Mouse (Mus musculus) CH12.LX (cell line): Measurements from ENCODE around the gene Samd4. TPM values are rescaled to one million over a fixed set of nuclear protein-coding genes. Genes with fewer than 3 reads are reported as not detected.

ENCODE experiments used
- DNase-seq: peaks from one replicate; pipeline ENCODE4 v3.0.0-alpha.2; 2013; ENCODE audit errors: extremely low read depth
- H3K27ac ChIP-seq: 2 replicates; pipeline ENCODE4 v1.5.1; 2012; ENCODE audit warnings: low read depth, mild to moderate bottlenecking, control low read depth, moderate library complexity; ENCODE audit not compliant: insufficient read depth
- H3K27me3 ChIP-seq: replicated peaks from 2 replicates; pipeline ENCODE3; 2012; ENCODE audit warnings: inconsistent platforms
- H3K36me3 ChIP-seq, 2 experiments: replicated peaks in 1 of 2; 2 replicates each; pipeline versions ENCODE3 to v1.6.1; 2012; ENCODE audit warnings: inconsistent platforms in 1 of 2, low read length in 1 of 2, mild to moderate bottlenecking in 1 of 2, mixed read lengths in 1 of 2, moderate library complexity in 1 of 2; ENCODE audit not compliant: control insufficient read depth in 1 of 2, insufficient read depth in 1 of 2
- H3K4me1 ChIP-seq, 2 experiments: 2 replicates each; pipeline ENCODE4 v1.6.1; 2012; ENCODE audit warnings: inconsistent platforms in 1 of 2, moderate library complexity in 1 of 2; ENCODE audit not compliant: insufficient read depth in 2 of 2, control insufficient read depth in 1 of 2
- H3K4me2 ChIP-seq: 2 replicates; pipeline ENCODE4 v1.6.1; 2012; ENCODE audit warnings: low read depth, mild to moderate bottlenecking, control low read depth; ENCODE audit not compliant: poor library complexity, insufficient read depth, severe bottlenecking
- H3K4me3 ChIP-seq, 3 experiments: fragments of 150-350 bp in 1 of 3; sonication (generic) in 1 of 3; replicated peaks in 1 of 3; 2 replicates each; pipeline versions ENCODE3 to v1.5.1; 2011 to 2012; ENCODE audit warnings: low read depth in 2 of 3, low read length in 2 of 3, mild to moderate bottlenecking in 2 of 3, moderate library complexity in 2 of 3, control low read depth in 1 of 3, improper control_type of control experiment in 1 of 3, inconsistent platforms in 1 of 3, mixed read lengths in 1 of 3; ENCODE audit not compliant: poor library complexity in 1 of 3
- H3K79me2 ChIP-seq: replicated peaks from 2 replicates; pipeline ENCODE4 v1.6.1; 2012; ENCODE audit warnings: mild to moderate bottlenecking, moderate library complexity; ENCODE audit not compliant: control insufficient read depth, poor library complexity, insufficient read depth, severe bottlenecking; ENCODE audit errors: extremely low read depth
- H3K9ac ChIP-seq: 2 replicates; pipeline ENCODE4 v1.6.1; 2012; ENCODE audit warnings: low read depth, mild to moderate bottlenecking, control low read depth, moderate library complexity; ENCODE audit not compliant: insufficient read depth
- H3K9me3 ChIP-seq: replicated peaks from 2 replicates; pipeline ENCODE3; 2012; ENCODE audit warnings: low read length, inconsistent platforms, mixed read lengths
- BHLHE40 ChIP-seq: IDR thresholded peaks from 2 replicates; pipeline ENCODE4 v1.6.1; 2011; ENCODE audit warnings: mild to moderate bottlenecking, low read depth, low read length, improper control_type of control experiment
- CHD1 ChIP-seq: IDR thresholded peaks from 2 replicates; pipeline ENCODE4 v1.6.1; 2012; ENCODE audit warnings: low read depth, low read length, improper control_type of control experiment, inconsistent platforms
- CHD2 ChIP-seq: IDR thresholded peaks from 2 replicates; pipeline ENCODE4 v1.6.1; 2011; ENCODE audit warnings: low read length, improper control_type of control experiment
- CTCF ChIP-seq, 2 experiments: IDR thresholded peaks in 1 of 2; conservative IDR thresholded peaks in 1 of 2; 2 replicates each; pipeline ENCODE4 v1.5.1; 2011 to 2012; ENCODE audit warnings: low read depth in 2 of 2, low read length in 2 of 2, improper control_type of control experiment in 1 of 2, inconsistent platforms in 1 of 2, mild to moderate bottlenecking in 1 of 2, moderate library complexity in 1 of 2
- E2F4 ChIP-seq: IDR thresholded peaks from 2 replicates; pipeline ENCODE4 v1.6.1; 2011; ENCODE audit warnings: low read depth, low read length, improper control_type of control experiment; ENCODE audit not compliant: insufficient replicate concordance
- EP300 ChIP-seq: IDR thresholded peaks from 2 replicates; pipeline ENCODE4 v1.6.1; 2011; ENCODE audit warnings: low read length, improper control_type of control experiment
- ETS1 ChIP-seq: conservative IDR thresholded peaks from 2 replicates; pipeline ENCODE4 v1.6.1; 2012; ENCODE audit warnings: low read depth, mild to moderate bottlenecking, inconsistent platforms, low read length, improper control_type of control experiment, moderate library complexity
- GABPA ChIP-seq: IDR thresholded peaks from 2 replicates; pipeline ENCODE4 v1.6.1; 2012; ENCODE audit warnings: low read depth, low read length, improper control_type of control experiment, inconsistent platforms; ENCODE audit not compliant: insufficient replicate concordance
- IRF4 ChIP-seq: IDR thresholded peaks from 2 replicates; pipeline ENCODE4 v1.6.1; 2014; ENCODE audit warnings: low read depth, mild to moderate bottlenecking, inconsistent platforms, low read length, improper control_type of control experiment
- KAT2A ChIP-seq: IDR thresholded peaks from 2 replicates; pipeline ENCODE4 v1.6.1; 2012; ENCODE audit warnings: low read length, improper control_type of control experiment, inconsistent platforms; ENCODE audit not compliant: insufficient replicate concordance
- MAFK ChIP-seq: IDR thresholded peaks from 2 replicates; pipeline ENCODE4 v1.6.1; 2011; ENCODE audit warnings: low read length, improper control_type of control experiment; ENCODE audit not compliant: insufficient replicate concordance
- MAX ChIP-seq: IDR thresholded peaks from 2 replicates; pipeline ENCODE4 v1.6.1; 2011; ENCODE audit warnings: low read length, improper control_type of control experiment
- MAZ ChIP-seq: IDR thresholded peaks from 2 replicates; pipeline ENCODE4 v1.6.1; 2012; ENCODE audit warnings: low read depth, mild to moderate bottlenecking, inconsistent platforms, low read length, improper control_type of control experiment, moderate library complexity
- MEF2A ChIP-seq: IDR thresholded peaks from 2 replicates; pipeline ENCODE4 v1.6.1; 2014; ENCODE audit warnings: low read depth, mild to moderate bottlenecking, inconsistent platforms, low read length, improper control_type of control experiment, borderline replicate concordance
- NELFE ChIP-seq: IDR thresholded peaks from 2 replicates; pipeline ENCODE4 v1.6.1; 2011; ENCODE audit warnings: low read depth, low read length, improper control_type of control experiment
- NRF1 ChIP-seq: IDR thresholded peaks from 2 replicates; pipeline ENCODE4 v1.6.1; 2014; ENCODE audit warnings: low read depth, mild to moderate bottlenecking, inconsistent platforms, low read length, improper control_type of control experiment, moderate library complexity
- PAX5 ChIP-seq: IDR thresholded peaks from 2 replicates; pipeline ENCODE4 v1.6.1; 2012; ENCODE audit warnings: low read length, inconsistent platforms, mixed read lengths
- POLR2A ChIP-seq: IDR thresholded peaks from 2 replicates; pipeline ENCODE4 v1.6.1; 2011; ENCODE audit warnings: low read depth, mild to moderate bottlenecking, improper control_type of control experiment, low read length
- POLR2AphosphoS2 ChIP-seq: IDR thresholded peaks from 2 replicates; pipeline ENCODE4 v1.6.1; 2011; ENCODE audit warnings: low read depth, low read length, improper control_type of control experiment
- RAD21 ChIP-seq: IDR thresholded peaks from 2 replicates; pipeline ENCODE4 v1.6.1; 2011; ENCODE audit warnings: low read depth, mild to moderate bottlenecking, low read length, improper control_type of control experiment, moderate library complexity
- RCOR1 ChIP-seq: conservative IDR thresholded peaks from 2 replicates; pipeline ENCODE4 v1.6.1; 2012; ENCODE audit warnings: low read depth, mild to moderate bottlenecking, inconsistent platforms, low read length, improper control_type of control experiment
- SIN3A ChIP-seq: IDR thresholded peaks from 2 replicates; pipeline ENCODE4 v1.6.1; 2012; ENCODE audit warnings: low read length, improper control_type of control experiment, inconsistent platforms
- SMC3 ChIP-seq: IDR thresholded peaks from 2 replicates; pipeline ENCODE4 v1.6.1; 2011; ENCODE audit warnings: low read depth, low read length, improper control_type of control experiment
- TBP ChIP-seq: conservative IDR thresholded peaks from 2 replicates; pipeline ENCODE4 v1.6.1; 2011; ENCODE audit warnings: low read depth, low read length, improper control_type of control experiment
- TCF12 ChIP-seq: IDR thresholded peaks from 2 replicates; pipeline ENCODE4 v1.6.1; 2014; ENCODE audit warnings: low read depth, mild to moderate bottlenecking, inconsistent platforms, low read length, improper control_type of control experiment
- USF1 ChIP-seq: IDR thresholded peaks from 2 replicates; pipeline ENCODE4 v1.6.1; 2014; ENCODE audit warnings: low read depth, mild to moderate bottlenecking, inconsistent platforms, low read length, improper control_type of control experiment
- ZC3H11A ChIP-seq: IDR thresholded peaks from 2 replicates; pipeline ENCODE4 v1.6.1; 2012; ENCODE audit warnings: low read depth, mild to moderate bottlenecking, inconsistent platforms, low read length, improper control_type of control experiment
- ZKSCAN1 ChIP-seq: IDR thresholded peaks from 2 replicates; pipeline ENCODE4 v1.6.1; 2012; ENCODE audit warnings: low read depth, inconsistent platforms, low read length, improper control_type of control experiment, borderline replicate concordance
- ZMIZ1 ChIP-seq: IDR thresholded peaks from 2 replicates; pipeline ENCODE4 v1.6.1; 2012; ENCODE audit warnings: low read depth, mild to moderate bottlenecking, inconsistent platforms, low read length, improper control_type of control experiment
- ZNF384 ChIP-seq: IDR thresholded peaks from 2 replicates; pipeline ENCODE4 v1.6.1; 2012; ENCODE audit warnings: low read depth, low read length, improper control_type of control experiment, inconsistent platforms
- dilution Hi-C: fragments of 300-500 bp; cut with MboI; formaldehyde crosslinking; loops from 2 replicates; pipeline ENCODE4 v1.14.3; 2020; ENCODE audit warnings: low sequenced_read_pairs; ENCODE audit not compliant: extremely low pct_unique_long_range_greater_than_20kb, extremely low pct_ligation_motif_present
- in situ Hi-C: fragments of 300-500 bp; cut with MboI; formaldehyde crosslinking; loops from 3 replicates; pipeline ENCODE4 v1.14.3; 2019; ENCODE audit warnings: low sequenced_read_pairs, low pct_ligation_motif_present, low pct_unique_long_range_greater_than_20kb, mixed read lengths
- polyA plus RNA-seq: library from polyadenylated mRNA; unstranded; fragments of >175 nt; gene quantifications from 2 replicates; pipeline ENCODE4 v1.2.1, GENCODE M21; 2012; ENCODE audit warnings: low read depth; ENCODE audit not compliant: insufficient read length
- total RNA-seq, 2 experiments: library from RNA; depleted of rRNA; stranded (reverse); fragments of 300-350 nt in 1 of 2; fragments of >200 nt in 1 of 2; gene quantifications; 2 replicates each; pipeline ENCODE4 v1.2.3; 2012 to 2014

Gene Samd4
- total and polyA plus RNA-seq, 3 experiments: 0.64 to 4.6 (median 1.5) TPM

DNA sequence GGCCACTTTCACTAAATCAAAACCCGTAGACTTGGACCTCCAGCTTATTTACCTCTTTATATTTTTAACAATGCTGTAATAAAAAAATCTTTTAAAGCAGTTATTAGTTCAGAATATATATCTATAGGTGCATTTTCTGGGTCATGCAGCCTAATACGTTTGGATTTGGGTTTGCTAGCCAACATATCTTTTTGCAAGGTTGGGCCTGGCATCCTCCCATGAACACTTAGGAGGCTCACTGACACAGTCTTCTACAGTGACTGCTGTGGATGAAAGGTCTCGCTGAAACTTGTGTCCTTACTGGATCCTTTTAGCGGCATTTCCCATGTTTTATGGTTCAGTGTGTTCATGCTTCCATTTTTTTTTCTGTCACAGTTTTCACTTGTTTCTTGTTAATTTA, 21.6 kb downstream of the Samd4 start:
- Histone ChIP-seq H3K4me3 (no peak overlapping the region), H3K9me3 (no peaks in the 10 kb centered on the region), H3K27ac (no peak overlapping the region), H3K9ac (no peak overlapping the region), H3K79me2 (no peaks in the 10 kb centered on the region), H3K27me3 (no peaks in the 10 kb centered on the region), H3K36me3 (no peaks in the 10 kb centered on the region), H3K4me2 (no peak overlapping the region), H3K4me1 (peaks cover 3 to 16% of the 10 kb centered on the region in 2 experiments; a peak in 2 of 4 replicates)
- TF ChIP-seq USF1 (no peak), RAD21 (no peak), ZKSCAN1 (no peak), SIN3A (no peak), MAX (no peak), NRF1 (no peak), MAZ (no peak), KAT2A (no peak), CHD1 (no peak), ZMIZ1 (no peak), RCOR1 (no peak), MEF2A (no peak), NELFE (no peak), POLR2AphosphoS2 (no peak), TBP (no peak), ETS1 (no peak), BHLHE40 (no peak), GABPA (no peak), TCF12 (no peak)
- no peak for DNase-seq
- in situ Hi-C loops (no loop called here), dilution Hi-C loops (no loop called here)

DNA sequence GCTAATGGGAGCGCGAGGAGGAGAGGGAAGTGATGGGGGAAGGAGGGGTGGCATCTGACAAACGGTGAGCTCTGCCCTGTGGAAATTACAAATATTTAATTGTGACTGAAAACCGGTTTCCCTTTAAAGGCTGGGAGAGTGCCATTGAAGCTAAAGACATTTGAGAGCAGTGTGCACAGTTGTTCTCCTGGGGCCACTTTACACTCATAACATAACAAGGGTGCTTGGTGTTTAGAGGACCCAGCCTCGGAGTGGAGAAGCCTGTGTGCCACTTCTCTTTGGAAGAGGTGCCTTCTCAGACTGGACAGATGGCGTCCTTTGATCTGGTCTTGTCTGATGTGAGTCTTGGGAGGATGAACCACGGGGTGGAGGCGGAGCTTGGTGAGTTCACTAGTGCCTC, 26.2 kb downstream of the Samd4 start:
- no peak overlapping the region for H3K4me3 ChIP-seq
- H3K9ac ChIP-seq: no peak overlapping the region
- peaks cover 0 to 16% of the 10 kb centered on the region in 2 experiments; a peak in 2 of 4 replicates for H3K4me1 ChIP-seq
- peak; percentile 17 for DNase-seq
- in situ Hi-C loops (no loop called here), dilution Hi-C loops (no loop called here)
- H3K27me3 ChIP-seq: no peaks in the 10 kb centered on the region
- no peaks in the 10 kb centered on the region for H3K9me3 ChIP-seq
- no peak overlapping the region for H3K27ac ChIP-seq
- TF ChIP-seq IRF4: no peak; the same call in 1 of the 2 replicates
- no peak for TF ChIP-seq USF1
- no peak for TF ChIP-seq MAFK
- TF ChIP-seq E2F4: no peak
- TF ChIP-seq PAX5: no peak
- no peak for TF ChIP-seq CHD1
- TF ChIP-seq SIN3A: no peak
- no peak for TF ChIP-seq ZC3H11A
- TF ChIP-seq MAZ: no peak
- no peak for TF ChIP-seq RCOR1
- no peak for TF ChIP-seq CHD2
- no peak for TF ChIP-seq SMC3
- TF ChIP-seq CTCF (conservative IDR thresholded peaks at IDR 0.05 in 1 of 2, IDR thresholded peaks at IDR 0.05 in 1 of 2; ENCODE audit: low read depth in 2 of 2, low read length in 2 of 2): no peak
- TF ChIP-seq ZKSCAN1: no peak
- no peak for TF ChIP-seq POLR2A
- no peak for TF ChIP-seq MEF2A
- TF ChIP-seq EP300: no peak
- TF ChIP-seq BHLHE40: no peak
- no peak for TF ChIP-seq ZNF384
- no peak for TF ChIP-seq KAT2A
- H3K4me2 ChIP-seq: no peak overlapping the region
- H3K36me3 ChIP-seq: no peaks in the 10 kb centered on the region
- H3K79me2 ChIP-seq: no peaks in the 10 kb centered on the region
